Comparison of ENCODE assay signal across 10 mouse cellular contexts in genomic region chr4:139967922-139968321, GRCm38 (mm10). TPM values are rescaled to one million over a fixed set of nuclear protein-coding genes. Genes with fewer than 3 reads are reported as not detected.
DNase-seq lines count a peak whose midpoint lies in the region; ATAC-seq lines count a peak whose summit lies in the region.
"Had no signal": no experiment of that assay in that cellular context is flagged by ENCODE, and none has a peak within 500 bp of the region (broad histone marks: within the 10 kb centered on the region; RNA-seq: fewer than 3 reads in every experiment).

Gene Klhdc7a (minus strand): TSS chr4:139968026.

- no peak within 1 kb of the TSS for H3K4me2 ChIP-seq in midbrain, embryonic 16.5 days (ENCODE audit: low read length)
- no peak within 1 kb of the TSS for H3K4me2 ChIP-seq in embryonic facial prominence, embryonic 14.5 days (ENCODE audit: low read depth, low read length)
- peak within 1 kb of the TSS; percentile 41 for H3K4me2 ChIP-seq in liver, embryonic 16.5 days (ENCODE audit: low read depth, low read length)
- peak within 1 kb of the TSS; percentile 23 for H3K4me2 ChIP-seq in stomach, embryonic 14.5 days (replicated peaks; ENCODE audit: low read depth, low read length)

- H3K27ac ChIP-seq in midbrain, embryonic 10.5 days (replicated peaks): peak within 1 kb of the TSS; percentile 59
- no peak within 1 kb of the TSS for H3K27ac ChIP-seq in midbrain, embryonic 16.5 days (ENCODE audit: low read length)
- H3K27ac ChIP-seq in embryonic facial prominence, embryonic 14.5 days (replicated peaks; ENCODE audit: low read depth, low read length): no peak within 1 kb of the TSS; the same call in 1 of the 2 replicates
- peak within 1 kb of the TSS; percentile 78 for H3K27ac ChIP-seq in liver, embryonic 16.5 days (ENCODE audit: low read length)
- H3K27ac ChIP-seq in stomach, embryonic 14.5 days (ENCODE audit: low read length): peak within 1 kb of the TSS; percentile 48; the same call in 1 of the 2 replicates

- 44% methylated on average over 4 of the region's 4 CpGs for WGBS in midbrain, embryonic 10.5 days
- WGBS in midbrain, embryonic 16.5 days: 46% methylated on average over 4 of the region's 4 CpGs
- WGBS in embryonic facial prominence, embryonic 14.5 days: 30% methylated on average over 4 of the region's 4 CpGs
- 54% methylated on average over 4 of the region's 4 CpGs for WGBS in liver, embryonic 16.5 days (ENCODE audit: insufficient replicate concordance)
- WGBS in stomach, embryonic 14.5 days: 26% methylated on average over 4 of the region's 4 CpGs

- no peaks in the 10 kb centered on the region for H3K9me3 ChIP-seq in midbrain, embryonic 10.5 days (replicated peaks)
- H3K9me3 ChIP-seq in midbrain, embryonic 16.5 days (replicated peaks; ENCODE audit: control insufficient read depth, low read length, poor library complexity, severe bottlenecking): no peaks in the 10 kb centered on the region
- H3K9me3 ChIP-seq in embryonic facial prominence, embryonic 14.5 days (ENCODE audit: control insufficient read depth, low read length): no peaks in the 10 kb centered on the region
- H3K9me3 ChIP-seq in liver, embryonic 16.5 days (replicated peaks; ENCODE audit: control insufficient read depth, low read length): no peaks in the 10 kb centered on the region
- no peaks in the 10 kb centered on the region for H3K9me3 ChIP-seq in stomach, embryonic 14.5 days (ENCODE audit: control insufficient read depth, low read depth, low read length)

- peaks cover 20% of the 10 kb centered on the region for H3K27me3 ChIP-seq in midbrain, embryonic 10.5 days (ENCODE audit: low read depth, poor library complexity, severe bottlenecking)
- H3K27me3 ChIP-seq in midbrain, embryonic 16.5 days (ENCODE audit: control insufficient read depth, insufficient read depth, low read depth, low read length): 0 out of 2 replicates have a peak, but pooled peaks cover 2% of the 10 kb centered on the region
- no peaks in the 10 kb centered on the region for H3K27me3 ChIP-seq in embryonic facial prominence, embryonic 14.5 days (replicated peaks; ENCODE audit: control insufficient read depth, insufficient read depth, low read length)
- H3K27me3 ChIP-seq in liver, embryonic 16.5 days (ENCODE audit: control insufficient read depth, insufficient read depth, low read depth, low read length): no peaks in the 10 kb centered on the region
- no peaks in the 10 kb centered on the region for H3K27me3 ChIP-seq in stomach, embryonic 14.5 days (ENCODE audit: control insufficient read depth, insufficient read depth, low read length)
- H3K27me3 ChIP-seq: CH12.LX had no signal

- no peak for DNase-seq in midbrain, embryonic 10.5 days (ENCODE audit: low spot score)
- peak; percentile 32 for DNase-seq in embryonic facial prominence, embryonic 14.5 days (ENCODE audit: low spot score)
- peak; percentile 86 for DNase-seq in heart, postnatal 10 days
- DNase-seq in layer of hippocampus, adult 18-20 months (ENCODE audit: low spot score in 2 of 2): peak; percentile 45 to 68

- H3K4me3 ChIP-seq in midbrain, embryonic 10.5 days: no peak within 1 kb of the TSS
- no peak within 1 kb of the TSS for H3K4me3 ChIP-seq in midbrain, embryonic 16.5 days (ENCODE audit: low read depth, low read length)
- no peak within 1 kb of the TSS for H3K4me3 ChIP-seq in embryonic facial prominence, embryonic 14.5 days (ENCODE audit: low read depth, low read length)
- peak within 1 kb of the TSS; percentile 41 for H3K4me3 ChIP-seq in liver, embryonic 16.5 days (ENCODE audit: low read depth, low read length)
- no peak within 1 kb of the TSS for H3K4me3 ChIP-seq in stomach, embryonic 14.5 days (ENCODE audit: low read depth, low read length)
- H3K4me3 ChIP-seq: erythroblast, embryonic 14.5 days had no signal

- no peaks in the 10 kb centered on the region for H3K36me3 ChIP-seq in midbrain, embryonic 10.5 days
- no peaks in the 10 kb centered on the region for H3K36me3 ChIP-seq in midbrain, embryonic 16.5 days (ENCODE audit: control insufficient read depth, insufficient read depth, low read length)
- no peaks in the 10 kb centered on the region for H3K36me3 ChIP-seq in embryonic facial prominence, embryonic 14.5 days (ENCODE audit: control insufficient read depth, insufficient read depth, low read length)
- H3K36me3 ChIP-seq in liver, embryonic 16.5 days (ENCODE audit: control insufficient read depth, insufficient read depth): no peaks in the 10 kb centered on the region
- H3K36me3 ChIP-seq in stomach, embryonic 14.5 days (ENCODE audit: control insufficient read depth, insufficient read depth, low read length): no peaks in the 10 kb centered on the region

- H3K4me1 ChIP-seq in midbrain, embryonic 10.5 days: peaks cover 31% of the 10 kb centered on the region
- peaks cover 2% of the 10 kb centered on the region; the same call in 1 of the 2 replicates for H3K4me1 ChIP-seq in midbrain, embryonic 16.5 days (ENCODE audit: control insufficient read depth, insufficient read depth, low read length)
- H3K4me1 ChIP-seq in embryonic facial prominence, embryonic 14.5 days (ENCODE audit: control insufficient read depth, insufficient read depth, low read length): no peaks in the 10 kb centered on the region
- H3K4me1 ChIP-seq in liver, embryonic 16.5 days (ENCODE audit: control insufficient read depth, low read depth, low read length): no peaks in the 10 kb centered on the region
- 0 out of 2 replicates have a peak, but pooled peaks cover 7% of the 10 kb centered on the region for H3K4me1 ChIP-seq in stomach, embryonic 14.5 days (ENCODE audit: control insufficient read depth, insufficient read depth, low read length)

- no peak for ATAC-seq in midbrain, embryonic 16.5 days
- peak; percentile 37; the same call in 1 of the 2 replicates for ATAC-seq in embryonic facial prominence, embryonic 14.5 days (ENCODE audit: low read depth)
- peak; percentile 88 for ATAC-seq in liver, embryonic 16.5 days (ENCODE audit: low read depth)
- ATAC-seq in stomach, embryonic 14.5 days (ENCODE audit: insufficient number of reproducible peaks, insufficient read depth, low FRiP score, low read depth): peak; percentile 31; the same call in 1 of the 2 replicates
- no peak for ATAC-seq in erythroid progenitor cell, adult 5-6 weeks (replicated peaks; ENCODE audit: low FRiP score, poor library complexity, severe bottlenecking)

- intact Hi-C loops in heart, postnatal 10 days (cut with DNase I): no loop called here

- no peak within 1 kb of the TSS for H3K9ac ChIP-seq in midbrain, embryonic 16.5 days (ENCODE audit: low read depth, low read length)
- H3K9ac ChIP-seq in embryonic facial prominence, embryonic 14.5 days (ENCODE audit: low read depth, low read length): no peak within 1 kb of the TSS
- H3K9ac ChIP-seq in liver, embryonic 16.5 days (ENCODE audit: low read depth, low read length): no peak within 1 kb of the TSS
- no peak within 1 kb of the TSS for H3K9ac ChIP-seq in stomach, embryonic 14.5 days (replicated peaks; ENCODE audit: low read depth, low read length)

RNA-seq across cellular contexts. Expression of gene Klhdc7a, which starts in this region (rescaled TPM):
- polyA plus RNA-seq in midbrain, embryonic 10.5 days (2016; fragmentation: Nextera tagmentation; extraction: Ambion mirVana): 0.11 and 0.22 TPM in 2 replicates
- 0.34 and 0.39 TPM in 2 replicates for polyA plus RNA-seq in midbrain, embryonic 16.5 days (2015; fragmentation: Nextera tagmentation; extraction: Ambion mirVana)
- polyA plus RNA-seq in embryonic facial prominence, embryonic 14.5 days (2014; fragmentation: Nextera tagmentation; extraction: Ambion mirVana): 0.35 and 0.51 TPM in 2 replicates
- 1 to 10 TPM in 1 of 2 experiments, under 1 TPM in 1; 0.81 to 1.9 TPM for total RNA-seq in heart, postnatal 10 days (2021)
- total RNA-seq in layer of hippocampus, adult 18-20 months (2021): 10 to 100 TPM; 10.1 to 11.1 TPM
- 0.88 and 1.0 TPM in 2 replicates for polyA plus RNA-seq in liver, embryonic 16.5 days (2015; fragmentation: Nextera tagmentation; extraction: Ambion mirVana)
- polyA plus RNA-seq in stomach, embryonic 14.5 days (2014; fragmentation: Nextera tagmentation; extraction: Ambion mirVana): 0.23 and 0.42 TPM in 2 replicates
- not detected in 2 replicates for total RNA-seq in erythroid progenitor cell, adult 5-6 weeks (2015; ENCODE audit: low replicate concordance)
- total RNA-seq in erythroid progenitor cell, adult 5-6 weeks (2017; ENCODE audit: low replicate concordance): not detected in 2 replicates
- total RNA-seq: CH12.LX had no signal
- polyA plus RNA-seq: erythroblast, embryonic 14.5 days had no signal

Comparison
In these comparisons a context has a peak if more than half of its experiments do, and no peak if none do; other contexts are left out.
1. H3K27ac ChIP-seq: peak in midbrain, embryonic 10.5 days (single experiment) and liver, embryonic 16.5 days (single experiment); none in midbrain, embryonic 16.5 days (single experiment) and embryonic facial prominence, embryonic 14.5 days (single experiment).
2. Peak in DNase-seq and ATAC-seq in embryonic facial prominence, embryonic 14.5 days; RNA of the gene not detected or under 1 TPM.
3. Peak in ATAC-seq, H3K27ac ChIP-seq and H3K4me2 ChIP-seq in stomach, embryonic 14.5 days; RNA of the gene not detected or under 1 TPM.